Mouse (Mus musculus) brain, embryonic 14.5 days (tissue): ENCODE results near the gene Olfr114.

Experiments
- CTCF ChIP-seq: fragments of 200-500 bp; IDR thresholded peaks from 2 replicates; pipeline ENCODE4 v1.5.1; 2012; ENCODE audit warnings: inconsistent platforms, mild to moderate bottlenecking, moderate library complexity, borderline replicate concordance; ENCODE audit not compliant: insufficient read depth, insufficient read length; ENCODE audit errors: extremely low read depth
- POLR2A ChIP-seq: fragments of 200-500 bp; IDR thresholded peaks from 2 replicates; pipeline ENCODE4 v1.6.1; 2012; ENCODE audit warnings: mild to moderate bottlenecking, inconsistent platforms, borderline replicate concordance; ENCODE audit not compliant: poor library complexity, insufficient read depth, insufficient read length, severe bottlenecking; ENCODE audit errors: extremely low read depth

GRCm38 (mm10) chr17:37569351-37569750 lies 23.2 kb downstream of the Olfr114 start, which contains the start of gene Olfr112:
- TF ChIP-seq CTCF, result no peak
- no peak for TF ChIP-seq POLR2A
